Mouse (Mus musculus): ENCODE measurements at regions not wholly inside any gene's neighbourhood (a gene's known extent, or its start where the extent isn't known, plus 50 kb on each side); places are given as distances from the start of the nearest gene placed in this dataset.
A peak's percentile ranks its signal among the peaks of the same experiment; 100 is the strongest.

GRCm38 (mm10) chr6:53233777-53234176, 53.3 kb upstream of the Creb5 start:
- Histone ChIP-seq H3K4me3 (ENCODE audit: low read depth, low read length) (no peak overlapping the region), H3K9ac (ENCODE audit: low read length) (no peak overlapping the region), H3K9me3 (ENCODE audit: control insufficient read depth, low read length) (no peaks in the 10 kb centered on the region), H3K4me2 (ENCODE audit: low read length) (no peak overlapping the region), H3K27ac (ENCODE audit: low read depth) (no peak overlapping the region), H3K36me3 (ENCODE audit: control insufficient read depth, insufficient read depth, low read length) (no peaks in the 10 kb centered on the region), H3K4me1 (replicated peaks; ENCODE audit: control insufficient read depth, insufficient read depth, low read length) (no peaks in the 10 kb centered on the region), H3K27me3 (replicated peaks; ENCODE audit: control insufficient read depth, insufficient read depth, low read length) (no peaks in the 10 kb centered on the region)
- no peak for ATAC-seq (replicated peaks; ENCODE audit: low FRiP score, low TSS enrichment, low read depth)
- no peak for DNase-seq (ENCODE audit: low spot score)
- WGBS = 60% methylated on average over 4 of the region's 4 CpGs

GRCm38 (mm10) chr6:53232616-53233015, 54.5 kb upstream of the Creb5 start:
- 61% methylated on average over 5 of the region's 5 CpGs for WGBS
- H3K9me3 ChIP-seq (ENCODE audit: control insufficient read depth, low read length) = no peaks in the 10 kb centered on the region
- no peak overlapping the region for H3K4me3 ChIP-seq (ENCODE audit: low read depth, low read length)
- ATAC-seq (replicated peaks; ENCODE audit: low FRiP score, low TSS enrichment, low read depth) (no peak), DNase-seq (ENCODE audit: low spot score) (no peak)
- no peak overlapping the region for H3K4me2 ChIP-seq (ENCODE audit: low read length)
- no peak overlapping the region for H3K9ac ChIP-seq (ENCODE audit: low read length)
- no peaks in the 10 kb centered on the region for H3K4me1 ChIP-seq (replicated peaks; ENCODE audit: control insufficient read depth, insufficient read depth, low read length)
- no peak overlapping the region for H3K27ac ChIP-seq (ENCODE audit: low read depth)
- no peaks in the 10 kb centered on the region for H3K27me3 ChIP-seq (replicated peaks; ENCODE audit: control insufficient read depth, insufficient read depth, low read length)
- no peaks in the 10 kb centered on the region for H3K36me3 ChIP-seq (ENCODE audit: control insufficient read depth, insufficient read depth, low read length)

- DNase-seq (ENCODE audit: low spot score) = no peak
- H3K27me3 ChIP-seq (replicated peaks; ENCODE audit: control insufficient read depth, insufficient read depth, low read length) = no peaks in the 10 kb centered on the region
- H3K27ac ChIP-seq (ENCODE audit: low read depth) = no peak overlapping the region
- 41% methylated on average over 6 of the region's 6 CpGs for WGBS
- H3K4me2 ChIP-seq (ENCODE audit: low read length) = no peak overlapping the region
- H3K9me3 ChIP-seq (ENCODE audit: control insufficient read depth, low read length) = no peaks in the 10 kb centered on the region
- no peaks in the 10 kb centered on the region for H3K4me1 ChIP-seq (replicated peaks; ENCODE audit: control insufficient read depth, insufficient read depth, low read length)
- no peak overlapping the region for H3K4me3 ChIP-seq (ENCODE audit: low read depth, low read length)
- no peaks in the 10 kb centered on the region for H3K36me3 ChIP-seq (ENCODE audit: control insufficient read depth, insufficient read depth, low read length)
- no peak for ATAC-seq (replicated peaks; ENCODE audit: low FRiP score, low TSS enrichment, low read depth)
- no peak overlapping the region for H3K9ac ChIP-seq (ENCODE audit: low read length)
Observed at GRCm38 (mm10) chr6:53229350-53229749, 57.7 kb upstream of the Creb5 start.

DNA sequence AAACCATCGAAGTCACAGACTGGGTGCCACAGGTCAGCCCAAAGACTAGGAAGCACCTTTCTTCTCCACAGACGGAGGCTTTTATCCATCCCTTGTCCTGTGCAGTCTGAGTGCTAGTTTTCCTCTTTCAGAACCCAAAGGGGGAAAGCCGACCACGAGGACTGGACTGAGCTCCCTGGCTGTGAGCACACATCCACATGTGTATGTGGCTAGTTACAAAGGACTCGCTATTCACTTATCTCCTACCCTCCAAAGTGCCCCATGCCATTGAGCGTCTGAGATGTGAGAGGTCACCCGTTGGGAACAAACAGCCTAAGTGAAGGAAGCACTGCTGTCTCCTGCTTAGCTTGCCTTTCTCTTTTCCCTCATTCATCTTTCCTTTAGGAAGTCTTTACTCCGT, 65.0 kb upstream of the Creb5 start:
- no peak for ATAC-seq (replicated peaks; ENCODE audit: low FRiP score, low TSS enrichment, low read depth)

GRCm38 (mm10) chr6:53221668-53222005, 65.4 kb upstream of the Creb5 start:
- no peaks in the 10 kb centered on the region for H3K9me3 ChIP-seq (ENCODE audit: control insufficient read depth, low read length)
- H3K4me2 ChIP-seq (ENCODE audit: low read length) = no peak overlapping the region
- H3K36me3 ChIP-seq (ENCODE audit: control insufficient read depth, insufficient read depth, low read length) = no peaks in the 10 kb centered on the region
- no peak overlapping the region for H3K9ac ChIP-seq (ENCODE audit: low read length)
- DNase-seq (ENCODE audit: low spot score) = no peak
- no peak overlapping the region for H3K27ac ChIP-seq (ENCODE audit: low read depth)
- H3K4me3 ChIP-seq (ENCODE audit: low read depth, low read length) = no peak overlapping the region
- no peaks in the 10 kb centered on the region for H3K27me3 ChIP-seq (replicated peaks; ENCODE audit: control insufficient read depth, insufficient read depth, low read length)
- no peaks in the 10 kb centered on the region for H3K4me1 ChIP-seq (replicated peaks; ENCODE audit: control insufficient read depth, insufficient read depth, low read length)
- ATAC-seq (replicated peaks; ENCODE audit: low FRiP score, low TSS enrichment, low read depth) = no peak
- 87% methylated on average over 4 of the region's 4 CpGs for WGBS

More for the DNA sequence above, 65.0 kb upstream of the Creb5 start:
- Histone ChIP-seq H3K9me3 (ENCODE audit: control insufficient read depth, low read length) (no peaks in the 10 kb centered on the region), H3K4me3 (ENCODE audit: low read depth, low read length) (no peak overlapping the region), H3K4me1 (replicated peaks; ENCODE audit: control insufficient read depth, insufficient read depth, low read length) (no peaks in the 10 kb centered on the region), H3K9ac (ENCODE audit: low read length) (no peak overlapping the region), H3K27ac (ENCODE audit: low read depth) (no peak overlapping the region), H3K36me3 (ENCODE audit: control insufficient read depth, insufficient read depth, low read length) (no peaks in the 10 kb centered on the region), H3K27me3 (replicated peaks; ENCODE audit: control insufficient read depth, insufficient read depth, low read length) (no peaks in the 10 kb centered on the region), H3K4me2 (ENCODE audit: low read length) (no peak overlapping the region)
- whole genome bisulfite sequencing = 72% methylated on average over 8 of the region's 8 CpGs
- no peak for DNase-seq (ENCODE audit: low spot score)

DNA sequence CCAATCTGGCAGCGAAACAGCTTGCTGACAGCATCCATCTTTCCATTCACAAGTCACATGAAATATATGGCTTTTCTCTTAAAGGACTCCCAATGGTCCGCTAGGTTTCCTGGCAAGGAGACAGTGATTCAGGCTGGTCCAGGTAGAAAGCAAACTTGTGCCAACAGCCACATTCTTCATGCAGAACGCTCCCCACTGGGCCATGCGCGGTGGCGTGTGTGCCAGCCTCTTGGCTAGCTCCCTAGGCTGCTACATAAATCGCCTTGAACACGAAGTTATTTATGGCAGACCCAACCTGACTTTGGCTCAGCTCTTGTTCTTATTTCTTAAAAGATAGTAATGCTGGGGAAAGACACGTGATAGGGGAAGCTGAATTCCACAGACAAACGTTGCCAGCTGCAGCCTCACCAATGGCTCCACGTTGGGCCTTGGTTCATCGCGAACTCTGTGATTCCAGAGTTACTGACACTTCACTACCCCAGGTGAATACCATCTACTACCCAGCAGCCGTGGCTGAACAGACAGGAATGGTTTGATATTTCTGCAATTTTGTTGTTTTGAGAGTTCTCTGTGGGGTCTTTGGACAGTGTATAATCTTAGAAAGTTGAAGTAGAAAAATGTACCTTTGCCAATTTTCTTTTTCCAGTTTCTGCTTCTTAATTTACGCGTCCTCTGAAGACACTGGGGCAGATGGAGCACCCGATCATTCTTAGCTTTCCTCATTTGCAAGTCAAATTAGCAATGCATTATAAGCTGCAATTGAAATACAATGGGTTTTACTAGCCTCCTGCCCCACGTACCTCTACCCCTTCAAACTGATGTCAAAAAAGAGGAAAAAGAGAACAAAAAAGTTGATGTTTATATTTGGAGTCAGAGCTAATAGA, 66.0 kb upstream of the Creb5 start:
- no peak overlapping the region for H3K27ac ChIP-seq (ENCODE audit: low read depth)
- no peak overlapping the region for H3K9ac ChIP-seq (ENCODE audit: low read length)
- H3K9me3 ChIP-seq (ENCODE audit: control insufficient read depth, low read length) = no peaks in the 10 kb centered on the region
- no peak for DNase-seq (ENCODE audit: low spot score)
- no peak overlapping the region for H3K4me3 ChIP-seq (ENCODE audit: low read depth, low read length)
- 83% methylated on average over 18 of the region's 18 CpGs for WGBS
- no peaks in the 10 kb centered on the region for H3K36me3 ChIP-seq (ENCODE audit: control insufficient read depth, insufficient read depth, low read length)
- no peaks in the 10 kb centered on the region for H3K4me1 ChIP-seq (replicated peaks; ENCODE audit: control insufficient read depth, insufficient read depth, low read length)
- no peak for ATAC-seq (replicated peaks; ENCODE audit: low FRiP score, low TSS enrichment, low read depth)
- no peak overlapping the region for H3K4me2 ChIP-seq (ENCODE audit: low read length)
- no peaks in the 10 kb centered on the region for H3K27me3 ChIP-seq (replicated peaks; ENCODE audit: control insufficient read depth, insufficient read depth, low read length)

DNA sequence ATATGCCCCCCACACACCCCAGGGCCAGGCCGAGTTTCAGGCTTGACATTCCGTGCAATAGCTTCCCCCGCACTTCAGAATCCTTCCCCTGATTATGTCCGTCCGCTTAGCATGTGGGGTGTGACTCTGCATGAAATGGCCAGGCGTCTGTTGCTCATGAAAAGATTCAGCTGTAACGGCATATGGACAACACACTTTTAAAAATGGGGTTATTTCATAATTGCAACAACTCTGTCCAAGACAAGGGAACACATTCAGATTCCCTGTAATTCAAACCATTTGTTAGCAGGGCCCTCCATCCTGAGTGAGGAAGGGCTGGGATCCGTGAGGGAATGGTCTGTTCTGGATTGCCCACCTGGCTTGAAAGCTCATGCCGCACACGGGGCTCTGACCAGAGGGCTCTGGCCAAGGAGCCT, 68.2 kb upstream of the Creb5 start:
- ATAC-seq (replicated peaks; ENCODE audit: low FRiP score, low TSS enrichment, low read depth) (no peak), DNase-seq (ENCODE audit: low spot score) (no peak)
- WGBS = 79% methylated on average over 10 of the region's 10 CpGs
- no peak overlapping the region for H3K4me3 ChIP-seq (ENCODE audit: low read depth, low read length)
- H3K4me2 ChIP-seq (ENCODE audit: low read length) = no peak overlapping the region
- H3K9me3 ChIP-seq (ENCODE audit: control insufficient read depth, low read length) = no peaks in the 10 kb centered on the region
- H3K27me3 ChIP-seq (replicated peaks; ENCODE audit: control insufficient read depth, insufficient read depth, low read length) = no peaks in the 10 kb centered on the region
- H3K9ac ChIP-seq (ENCODE audit: low read length) = no peak overlapping the region
- H3K36me3 ChIP-seq (ENCODE audit: control insufficient read depth, insufficient read depth, low read length) = no peaks in the 10 kb centered on the region
- H3K4me1 ChIP-seq (replicated peaks; ENCODE audit: control insufficient read depth, insufficient read depth, low read length) = no peaks in the 10 kb centered on the region
- no peak overlapping the region for H3K27ac ChIP-seq (ENCODE audit: low read depth)

DNA sequence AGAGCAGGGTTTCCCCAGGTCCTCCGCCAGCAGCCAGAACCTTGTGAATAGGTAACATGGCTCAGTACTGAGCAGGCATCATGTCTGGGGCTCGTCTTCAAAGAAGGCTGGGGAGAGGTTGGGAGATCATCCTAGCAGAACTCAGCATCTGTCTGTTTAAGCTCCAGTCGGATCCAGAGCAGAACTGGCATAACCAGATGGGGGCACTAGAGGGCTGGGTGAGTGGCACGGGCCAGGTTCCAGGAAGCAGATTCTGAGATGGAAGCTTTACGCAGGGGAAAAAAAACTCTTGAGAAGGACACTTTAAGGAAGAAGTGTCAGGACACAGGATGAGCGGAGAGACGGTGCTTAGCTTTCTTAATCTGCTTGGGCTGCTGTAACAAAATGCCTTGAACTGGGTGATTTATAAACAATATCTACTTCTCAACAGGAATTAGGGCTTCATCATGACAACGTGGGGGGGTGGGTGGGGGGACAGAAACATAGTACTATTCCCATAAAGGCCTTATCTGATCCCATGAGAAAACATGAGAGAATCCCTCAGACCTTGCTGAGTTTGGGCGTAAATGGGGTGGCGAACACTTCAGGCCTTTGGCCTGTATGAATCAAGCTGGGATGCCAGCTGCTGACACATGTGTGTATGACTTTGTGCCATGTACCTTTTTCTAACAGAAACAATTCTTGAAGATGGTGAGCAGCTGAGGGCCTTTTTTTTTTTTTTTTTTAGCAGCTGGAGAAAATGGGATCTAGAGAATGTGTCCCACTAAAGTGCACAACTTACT, 69.6 kb upstream of the Creb5 start:
- H3K9ac ChIP-seq (ENCODE audit: low read length) = no peak overlapping the region
- no peaks in the 10 kb centered on the region for H3K9me3 ChIP-seq (ENCODE audit: control insufficient read depth, low read length)
- DNase-seq (ENCODE audit: low spot score) = peak; percentile 60
- H3K36me3 ChIP-seq (ENCODE audit: control insufficient read depth, insufficient read depth, low read length) = no peaks in the 10 kb centered on the region
- H3K27me3 ChIP-seq (replicated peaks; ENCODE audit: control insufficient read depth, insufficient read depth, low read length) = no peaks in the 10 kb centered on the region
- H3K4me2 ChIP-seq (ENCODE audit: low read length) = no peak overlapping the region
- no peak overlapping the region for H3K27ac ChIP-seq (ENCODE audit: low read depth)
- 56% methylated on average over 10 of the region's 10 CpGs for WGBS
- no peak for ATAC-seq (replicated peaks; ENCODE audit: low FRiP score, low TSS enrichment, low read depth)
- no peak overlapping the region for H3K4me3 ChIP-seq (ENCODE audit: low read depth, low read length)
- no peaks in the 10 kb centered on the region for H3K4me1 ChIP-seq (replicated peaks; ENCODE audit: control insufficient read depth, insufficient read depth, low read length)
